Mouse (Mus musculus) hindbrain, embryonic 11.5 days (tissue): Measurements from ENCODE around the gene Wap. TPM values are rescaled to one million over a fixed set of nuclear protein-coding genes. Genes with fewer than 3 reads are reported as not detected.

ENCODE experiments used
- ATAC-seq: fragments of 200-750 bp; cut with Nextera tagmentation; 2 replicates; pipeline ENCODE4 v1.8.0; 2017; ENCODE audit warnings: mild to moderate bottlenecking, moderate TSS enrichment, moderate library complexity; ENCODE audit not compliant: low FRiP score
- DNase-seq: peaks from one replicate; pipeline ENCODE4 v3.0.0-alpha.2; 2015; ENCODE audit warnings: low spot score
- H3K27ac ChIP-seq: fragments of 300-500 bp; sonication (generic); 2 replicates; pipeline ENCODE4 v1.5.1; 2014; ENCODE audit warnings: mild to moderate bottlenecking, low read depth, low read length
- H3K27me3 ChIP-seq: fragments of 300-500 bp; sonication (generic); 2 replicates; pipeline ENCODE4 v1.6.1; 2014; ENCODE audit warnings: mild to moderate bottlenecking, low read length, moderate library complexity, mixed read lengths; ENCODE audit not compliant: control insufficient read depth, insufficient read depth
- H3K36me3 ChIP-seq: fragments of 300-500 bp; sonication (generic); 2 replicates; pipeline ENCODE4 v1.6.1; 2014; ENCODE audit warnings: mild to moderate bottlenecking, low read length, moderate library complexity, mixed read lengths; ENCODE audit not compliant: control insufficient read depth, insufficient read depth
- H3K4me1 ChIP-seq: fragments of 300-500 bp; sonication (generic); replicated peaks from 2 replicates; pipeline ENCODE4 v1.6.1; 2014; ENCODE audit warnings: low read length, mixed read lengths; ENCODE audit not compliant: control insufficient read depth, insufficient read depth
- H3K4me2 ChIP-seq: fragments of 300-500 bp; sonication (generic); replicated peaks from 2 replicates; pipeline ENCODE4 v1.6.1; 2014; ENCODE audit warnings: mild to moderate bottlenecking, low read depth, low read length
- H3K4me3 ChIP-seq: fragments of 300-500 bp; sonication (generic); 2 replicates; pipeline ENCODE4 v1.5.1; 2014; ENCODE audit warnings: low read depth, low read length
- H3K9ac ChIP-seq: fragments of 300-500 bp; sonication (generic); 2 replicates; pipeline ENCODE4 v1.6.1; 2014; ENCODE audit warnings: low read depth, low read length
- H3K9me3 ChIP-seq: fragments of 300-500 bp; sonication (generic); 2 replicates; pipeline ENCODE4 v1.6.1; 2016; ENCODE audit warnings: low read length; ENCODE audit not compliant: control insufficient read depth
- WGBS: fragments of 180-500 bp; shearing (Covaris S2); extraction: QIAGEN DNeasy Blood & Tissue Kit; methylation state at CpG from one replicate; pipeline ENCODE4 v1.1.7; 2014; 5-methylcytosine and 5-hydroxymethylcytosine counted together
- polyA plus RNA-seq: library from polyadenylated mRNA; unstranded; fragments of >200 nt; fragmentation: Nextera tagmentation; extraction: Ambion mirVana; gene quantifications from 2 replicates; pipeline ENCODE4 v1.2.1, GENCODE M21; 2014

Wap gene
- polyA plus RNA-seq, 1 experiment from 2014 or later = not detected

DNA sequence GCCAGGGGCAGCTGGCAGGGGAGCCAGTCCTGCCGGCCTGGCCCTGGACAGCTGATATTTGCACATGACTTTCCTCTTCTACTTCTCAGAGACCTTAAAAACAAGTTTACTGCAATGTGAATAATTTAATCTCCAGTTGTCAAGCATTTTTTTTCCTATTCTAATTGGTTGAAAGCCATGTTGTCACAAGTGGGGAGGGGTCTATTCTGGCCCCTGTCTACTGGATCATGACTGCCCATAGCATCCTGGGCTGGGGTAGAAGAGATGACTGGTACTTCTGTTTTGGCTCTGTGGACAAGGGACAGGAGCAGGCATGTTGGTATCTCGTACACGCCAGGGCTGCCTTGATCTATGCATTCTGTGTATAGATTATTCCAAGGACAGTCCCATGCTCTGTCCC, 41.8 kb downstream of the Wap start:
- Histone ChIP-seq H3K4me1 (peaks cover 20% of the 10 kb centered on the region), H3K27ac (no peak overlapping the region), H3K4me2 (no peak overlapping the region), H3K4me3 (no peak overlapping the region), H3K9me3 (no peaks in the 10 kb centered on the region), H3K9ac (no peak overlapping the region), H3K27me3 (no peaks in the 10 kb centered on the region), H3K36me3 (peaks cover 7% of the 10 kb centered on the region)
- WGBS = 89% methylated on average over 3 of the region's 3 CpGs
- DNase-seq = no peak
- ATAC-seq = no peak

DNA sequence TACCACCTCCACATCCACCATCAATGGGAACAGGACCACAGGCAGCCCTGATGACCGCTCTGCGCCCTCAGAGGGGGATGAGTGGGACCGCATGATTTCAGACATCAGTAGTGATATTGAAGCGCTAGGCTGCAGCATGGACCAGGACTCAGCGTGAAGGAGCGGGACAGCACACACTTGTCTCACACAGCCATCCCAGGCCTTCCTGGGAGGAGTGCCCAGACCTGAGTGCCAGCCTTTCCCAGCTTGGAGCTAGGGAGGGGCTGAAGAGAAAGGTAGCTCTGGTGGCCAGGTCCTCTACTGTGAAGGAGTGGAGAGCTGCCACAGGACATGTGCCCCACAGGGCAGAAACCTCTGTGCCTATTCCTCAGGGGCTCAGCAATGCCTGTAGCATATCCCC, 42.2 kb downstream of the Wap start:
- Histone ChIP-seq H3K4me1 (peaks cover 20% of the 10 kb centered on the region), H3K27me3 (no peaks in the 10 kb centered on the region), H3K27ac (no peak overlapping the region), H3K4me3 (no peak overlapping the region), H3K9me3 (no peaks in the 10 kb centered on the region), H3K9ac (no peak overlapping the region), H3K36me3 (peaks cover 7% of the 10 kb centered on the region), H3K4me2 (no peak overlapping the region)
- no peak for DNase-seq
- 96% methylated on average over 6 of the region's 6 CpGs for WGBS
- no peak for ATAC-seq

DNA sequence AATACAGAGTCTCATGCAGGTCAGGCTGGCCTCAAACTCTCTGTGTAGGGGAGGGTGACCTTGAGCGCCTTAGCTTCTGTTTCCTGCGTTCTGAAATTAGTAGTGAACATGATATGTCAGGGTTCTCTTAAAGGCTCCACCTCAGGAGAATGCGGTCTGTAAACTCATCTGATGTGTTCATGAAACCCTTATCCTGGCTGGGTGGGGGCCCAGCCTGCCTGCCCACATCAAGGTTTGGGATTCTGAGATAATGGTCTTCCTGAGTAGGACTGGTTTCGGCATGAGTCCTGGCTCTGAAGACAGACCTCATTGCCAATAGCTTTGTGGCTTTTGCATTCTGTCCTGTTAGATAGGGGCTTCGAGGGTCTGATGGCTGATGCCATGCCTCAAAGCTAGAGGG, 43.1 kb downstream of the Wap start:
- Histone ChIP-seq H3K4me2 (no peak overlapping the region), H3K4me3 (no peak overlapping the region), H3K36me3 (peaks cover 7% of the 10 kb centered on the region), H3K27me3 (no peaks in the 10 kb centered on the region), H3K9ac (no peak overlapping the region), H3K9me3 (no peaks in the 10 kb centered on the region), H3K27ac (no peak overlapping the region), H3K4me1 (peaks cover 19% of the 10 kb centered on the region)
- DNase-seq = no peak
- WGBS = 91% methylated on average over 5 of the region's 5 CpGs
- no peak for ATAC-seq

DNA sequence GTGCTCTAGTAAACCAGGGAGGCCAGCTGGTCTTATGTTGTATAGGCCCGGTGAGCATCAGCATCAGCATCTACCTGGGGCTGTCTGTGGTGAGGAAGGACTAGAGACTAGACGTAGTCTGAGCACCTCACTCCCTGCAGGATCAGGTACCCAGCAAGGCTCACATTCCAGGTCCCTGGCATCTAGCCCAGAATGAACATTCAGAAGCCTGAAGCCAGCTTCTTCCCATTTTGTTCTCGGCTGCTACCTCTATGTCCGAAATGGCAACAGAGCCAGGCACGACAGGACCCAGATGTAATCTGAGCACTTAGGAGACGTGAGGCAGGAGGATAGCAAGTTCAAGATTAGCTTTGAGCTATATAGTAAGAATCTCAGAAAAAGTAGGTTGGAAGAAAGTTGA, 43.6 kb downstream of the Wap start:
- WGBS = 90% methylated on average over 6 of the region's 6 CpGs
- Histone ChIP-seq H3K4me3 (no peak overlapping the region), H3K27me3 (no peaks in the 10 kb centered on the region), H3K9ac (no peak overlapping the region), H3K9me3 (no peaks in the 10 kb centered on the region), H3K36me3 (peaks cover 7% of the 10 kb centered on the region), H3K4me1 (peaks cover 16% of the 10 kb centered on the region), H3K27ac (no peak overlapping the region), H3K4me2 (no peak overlapping the region)
- DNase-seq = no peak
- no peak for ATAC-seq

DNA sequence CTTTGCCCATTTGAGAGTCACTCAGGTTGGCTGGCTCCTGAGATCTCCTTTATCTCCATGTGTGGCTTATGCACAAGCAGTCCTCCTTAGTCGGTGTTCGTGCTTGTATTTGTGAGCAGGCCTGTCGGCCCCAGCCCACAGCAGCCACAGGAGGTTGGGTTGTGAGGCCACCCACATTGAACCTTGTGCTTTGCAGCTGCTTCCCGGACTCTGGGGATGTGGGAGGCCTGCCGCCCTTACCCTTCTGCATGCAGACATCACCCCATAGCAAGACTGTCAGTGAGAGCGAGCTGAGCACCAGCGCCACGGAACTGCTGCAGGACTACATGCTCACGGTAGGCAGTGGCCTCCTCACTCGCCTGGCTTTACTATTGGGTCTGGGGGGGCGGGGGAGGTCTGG, 45.0 kb downstream of the Wap start:
- Histone ChIP-seq H3K27me3 (no peaks in the 10 kb centered on the region), H3K4me3 (no peak overlapping the region), H3K9ac (no peak overlapping the region), H3K9me3 (no peaks in the 10 kb centered on the region), H3K27ac (no peak overlapping the region), H3K4me2 (no peak overlapping the region), H3K36me3 (peaks cover 11% of the 10 kb centered on the region), H3K4me1 (peaks cover 3% of the 10 kb centered on the region; the same call in 1 of the 2 replicates)
- ATAC-seq = no peak
- DNase-seq = no peak
- 79% methylated on average over 11 of the region's 11 CpGs for WGBS

DNA sequence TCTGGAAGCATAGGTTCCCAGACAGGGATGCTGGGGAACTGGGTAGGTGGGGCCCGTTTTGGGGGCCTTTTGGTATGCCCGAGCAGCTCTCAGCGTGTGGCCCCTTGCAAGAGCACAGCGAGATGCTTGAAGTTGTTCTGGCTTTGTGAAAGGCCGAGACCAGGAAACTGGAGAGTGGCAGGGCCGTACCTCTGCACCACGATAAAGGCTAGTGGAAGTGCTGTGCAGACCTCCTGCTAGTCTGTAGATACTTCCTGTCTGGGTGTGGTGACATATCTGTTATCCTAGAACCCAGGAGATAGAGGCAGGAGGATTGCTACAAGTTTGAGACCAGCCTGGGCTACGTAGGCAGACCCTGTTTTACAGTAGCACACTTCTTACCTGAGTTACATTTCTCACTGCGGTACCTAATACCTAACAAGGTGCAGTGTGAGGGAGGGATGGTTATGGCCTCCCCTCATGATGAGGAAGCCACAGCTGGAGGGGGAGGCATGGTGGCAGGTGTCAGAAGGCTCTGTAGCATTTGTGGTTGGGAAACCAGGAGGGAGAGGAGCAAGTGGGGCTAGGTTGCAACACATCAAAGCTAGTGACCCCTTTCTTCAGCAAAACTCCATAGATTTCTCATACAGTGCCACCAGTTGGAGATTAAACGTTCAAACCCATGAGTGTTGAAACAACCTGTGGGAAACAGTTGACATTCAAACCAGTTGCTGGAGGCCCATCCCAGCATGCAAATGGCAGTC, 47.3 kb downstream of the Wap start:
- Histone ChIP-seq H3K9me3 (no peaks in the 10 kb centered on the region), H3K27me3 (no peaks in the 10 kb centered on the region), H3K4me2 (no peak overlapping the region), H3K4me3 (no peak overlapping the region), H3K27ac (no peak overlapping the region), H3K4me1 (no peaks in the 10 kb centered on the region), H3K9ac (no peak overlapping the region), H3K36me3 (peaks cover 11% of the 10 kb centered on the region)
- WGBS = 79% methylated on average over 10 of the region's 10 CpGs
- no peak for ATAC-seq
- no peak for DNase-seq

- no peak overlapping the region for H3K4me2 ChIP-seq
- 92% methylated on average over 7 of the region's 7 CpGs for WGBS
- H3K4me1 ChIP-seq = no peaks in the 10 kb centered on the region
- peaks cover 11% of the 10 kb centered on the region for H3K36me3 ChIP-seq
- H3K27me3 ChIP-seq = no peaks in the 10 kb centered on the region
- no peak overlapping the region for H3K4me3 ChIP-seq
- DNase-seq (no peak), ATAC-seq (no peak)
- no peaks in the 10 kb centered on the region for H3K9me3 ChIP-seq
- no peak overlapping the region for H3K9ac ChIP-seq
- H3K27ac ChIP-seq = no peak overlapping the region
These were observed 48.6 kb downstream of the Wap start for GRCm38 (mm10) chr11:6589838-6590237.

- Histone ChIP-seq H3K4me2 (no peak overlapping the region), H3K4me3 (no peak overlapping the region), H3K36me3 (peaks cover 9% of the 10 kb centered on the region), H3K27ac (no peak overlapping the region), H3K4me1 (no peaks in the 10 kb centered on the region), H3K9ac (no peak overlapping the region), H3K9me3 (no peaks in the 10 kb centered on the region), H3K27me3 (no peaks in the 10 kb centered on the region)
- DNase-seq (no peak), ATAC-seq (no peak)
- WGBS = 94% methylated on average over 7 of the region's 7 CpGs
These were observed 50.1 kb downstream of the Wap start for GRCm38 (mm10) chr11:6588295-6588694.

DNA sequence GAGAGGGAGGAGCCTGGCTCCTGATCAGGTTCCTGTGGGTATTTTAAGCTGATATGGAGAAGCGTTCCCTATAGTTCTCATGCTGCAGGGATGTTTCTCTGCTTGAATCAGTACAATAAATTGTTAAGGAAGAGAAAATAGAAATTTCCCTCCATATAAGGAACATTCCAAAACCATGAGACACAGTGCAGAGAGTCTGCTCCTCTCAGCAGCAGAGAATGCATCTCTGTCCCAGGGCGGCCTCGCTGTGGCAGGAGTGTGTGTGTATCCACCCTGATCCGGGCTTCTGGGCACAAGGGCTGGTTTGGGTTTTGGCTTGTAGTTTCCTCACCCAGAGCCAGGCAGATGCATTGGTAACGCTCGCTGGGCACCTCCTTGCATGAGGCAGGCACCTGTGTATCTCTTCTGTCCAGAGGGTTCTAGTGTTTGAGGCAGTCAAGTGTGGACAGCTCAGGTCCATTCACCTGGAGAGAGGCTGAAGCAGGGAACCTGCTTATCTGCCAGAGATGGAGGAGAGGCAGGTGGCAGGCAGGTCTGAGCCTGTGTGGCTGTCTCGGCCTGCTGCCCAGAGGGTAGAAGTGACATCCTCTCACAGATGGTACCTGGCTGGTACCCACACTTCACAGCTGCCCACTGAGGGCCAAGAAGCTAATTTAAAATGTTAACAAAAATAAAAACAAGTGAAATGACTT, 51.0 kb downstream of the Wap start:
- no peak overlapping the region for H3K9ac ChIP-seq
- no peak for ATAC-seq
- no peaks in the 10 kb centered on the region for H3K9me3 ChIP-seq
- no peak overlapping the region for H3K4me3 ChIP-seq
- DNase-seq = no peak
- H3K27ac ChIP-seq = no peak overlapping the region
- no peaks in the 10 kb centered on the region for H3K27me3 ChIP-seq
- H3K4me2 ChIP-seq = no peak overlapping the region
- H3K36me3 ChIP-seq = peaks cover 6% of the 10 kb centered on the region; the same call in 1 of the 2 replicates
- no peaks in the 10 kb centered on the region for H3K4me1 ChIP-seq
- 96% methylated on average over 7 of the region's 7 CpGs for WGBS
